Mouse (Mus musculus) forebrain, embryonic 16.5 days (tissue): ENCODE measurements around the gene Togaram2. TPM values are rescaled to one million over a fixed set of nuclear protein-coding genes. Genes with fewer than 3 reads are reported as not detected.
A peak's percentile ranks its signal among the peaks of the same experiment; 100 is the strongest.
"Not testable (repeated sequence)": the region's sequence is repeated elsewhere in the genome, so short reads cannot be mapped to it uniquely, and the experiment has no call there.

Experiments used
- ATAC-seq: fragments of 200-750 bp; cut with Nextera tagmentation; 2 replicates; pipeline ENCODE4 v1.8.0; 2017; ENCODE audit warnings: mild to moderate bottlenecking, moderate library complexity
- H3K27ac ChIP-seq: fragments of 300-500 bp; sonication (generic); 2 replicates; pipeline ENCODE4 v1.5.1; 2014; ENCODE audit warnings: low read length, control low read depth
- H3K27me3 ChIP-seq: fragments of 300-500 bp; sonication (generic); replicated peaks from 2 replicates; pipeline ENCODE4 v1.6.1; 2014; ENCODE audit warnings: low read length; ENCODE audit not compliant: control insufficient read depth, insufficient read depth
- H3K36me3 ChIP-seq: fragments of 300-500 bp; sonication (generic); 2 replicates; pipeline ENCODE4 v1.6.1; 2014; ENCODE audit not compliant: control insufficient read depth, insufficient read depth
- H3K4me1 ChIP-seq: fragments of 300-500 bp; sonication (generic); replicated peaks from 2 replicates; pipeline ENCODE4 v1.6.1; 2014; ENCODE audit warnings: low read length; ENCODE audit not compliant: control insufficient read depth, insufficient read depth
- H3K4me2 ChIP-seq: fragments of 300-500 bp; sonication (generic); 2 replicates; pipeline ENCODE4 v1.6.1; 2014; ENCODE audit warnings: mild to moderate bottlenecking, low read length, control low read depth
- H3K4me3 ChIP-seq: fragments of 300-500 bp; sonication (generic); replicated peaks from 2 replicates; pipeline ENCODE4 v1.5.1; 2014; ENCODE audit warnings: mild to moderate bottlenecking, low read length, control low read depth
- H3K9ac ChIP-seq: fragments of 300-500 bp; sonication (generic); replicated peaks from 2 replicates; pipeline ENCODE4 v1.6.1; 2014; ENCODE audit warnings: low read depth, low read length, control low read depth
- H3K9me3 ChIP-seq: fragments of 300-500 bp; sonication (generic); 2 replicates; pipeline ENCODE4 v1.6.1; 2016; ENCODE audit warnings: low read length; ENCODE audit not compliant: control insufficient read depth
- WGBS: fragments of 180-500 bp; shearing (Covaris S2); extraction: QIAGEN DNeasy Blood & Tissue Kit; methylation state at CpG from one replicate; pipeline ENCODE4 v1.1.7; 2014; 5-methylcytosine and 5-hydroxymethylcytosine counted together
- polyA plus RNA-seq: library from polyadenylated mRNA; unstranded; fragments of >200 nt; fragmentation: Nextera tagmentation; extraction: Ambion mirVana; gene quantifications from 2 replicates; pipeline ENCODE4 v1.2.1, GENCODE M21; 2015

Gene Togaram2
- polyA plus RNA-seq, 1 experiment from 2014 or later: 0.54 TPM

- Histone ChIP-seq H3K9me3 (no peaks in the 10 kb centered on the region), H3K4me3 (no peak overlapping the region), H3K36me3 (no peaks in the 10 kb centered on the region), H3K4me1 (peaks cover 9% of the 10 kb centered on the region), H3K27me3 (no peaks in the 10 kb centered on the region), H3K9ac (no peak overlapping the region), H3K27ac (no peak overlapping the region), H3K4me2 (no peak overlapping the region)
- no peak for ATAC-seq
- 90% methylated on average over 3 of the region's 3 CpGs for WGBS
These were observed 69.1 kb downstream of the Togaram2 start for GRCm38 (mm10) chr17:71742156-71742555.

GRCm38 (mm10) chr17:71742935-71743334, 69.9 kb downstream of the Togaram2 start:
- Histone ChIP-seq H3K4me3 (no peak overlapping the region), H3K9me3 (no peaks in the 10 kb centered on the region), H3K4me1 (peaks cover 9% of the 10 kb centered on the region), H3K4me2 (no peak overlapping the region), H3K27ac (no peak overlapping the region), H3K9ac (no peak overlapping the region), H3K36me3 (no peaks in the 10 kb centered on the region), H3K27me3 (no peaks in the 10 kb centered on the region)
- no peak for ATAC-seq
- WGBS: 3% methylated on average over 5 of the region's 5 CpGs

GRCm38 (mm10) chr17:71746114-71746513, 73.1 kb downstream of the Togaram2 start:
- ATAC-seq: no peak
- 67% methylated on average over 9 of the region's 9 CpGs for WGBS
- H3K4me1 ChIP-seq: peaks cover 9% of the 10 kb centered on the region
- no peaks in the 10 kb centered on the region for H3K27me3 ChIP-seq
- H3K36me3 ChIP-seq: no peaks in the 10 kb centered on the region
- H3K9ac ChIP-seq: no peak overlapping the region
- no peak overlapping the region for H3K4me2 ChIP-seq
- no peaks in the 10 kb centered on the region for H3K9me3 ChIP-seq
- no peak overlapping the region for H3K27ac ChIP-seq
- H3K4me3 ChIP-seq: no peak overlapping the region

GRCm38 (mm10) chr17:71747561-71747960, 74.5 kb downstream of the Togaram2 start:
- 65% methylated on average over 8 of the region's 8 CpGs for WGBS
- Histone ChIP-seq H3K4me2 (no peak overlapping the region), H3K4me3 (no peak overlapping the region), H3K27me3 (no peaks in the 10 kb centered on the region), H3K4me1 (peaks cover 9% of the 10 kb centered on the region), H3K9me3 (no peaks in the 10 kb centered on the region), H3K36me3 (no peaks in the 10 kb centered on the region), H3K27ac (no peak overlapping the region), H3K9ac (no peak overlapping the region)
- peak; percentile 30; the same call in 1 of the 2 replicates for ATAC-seq

- Histone ChIP-seq H3K9ac (no peak overlapping the region), H3K4me3 (no peak overlapping the region), H3K9me3 (no peaks in the 10 kb centered on the region), H3K27me3 (no peaks in the 10 kb centered on the region), H3K4me2 (no peak overlapping the region), H3K36me3 (no peaks in the 10 kb centered on the region), H3K27ac (no peak overlapping the region), H3K4me1 (peaks cover 9% of the 10 kb centered on the region)
- WGBS: 88% methylated on average over 9 of the region's 9 CpGs
- no peak for ATAC-seq
These were observed 76.6 kb downstream of the Togaram2 start for GRCm38 (mm10) chr17:71749616-71750168.

GRCm38 (mm10) chr17:71752831-71753230, 79.8 kb downstream of the Togaram2 start, which contains the start of gene Pcare:
Gene Pcare (minus strand): TSS chr17:71752894.
- no peaks in the 10 kb centered on the region for H3K4me1 ChIP-seq
- no peak within 1 kb of the TSS for H3K27ac ChIP-seq
- no peaks in the 10 kb centered on the region for H3K36me3 ChIP-seq
- no peaks in the 10 kb centered on the region for H3K27me3 ChIP-seq
- no peak within 1 kb of the TSS for H3K4me3 ChIP-seq
- no peak for ATAC-seq
- H3K4me2 ChIP-seq: no peak within 1 kb of the TSS
- H3K9me3 ChIP-seq: no peaks in the 10 kb centered on the region
- H3K9ac ChIP-seq: no peak within 1 kb of the TSS
- 54% methylated on average over 10 of the region's 10 CpGs for WGBS

GRCm38 (mm10) chr17:71760536-71760935, 87.5 kb downstream of the Togaram2 start:
- 77% methylated on average over 7 of the region's 7 CpGs for WGBS
- H3K4me1 ChIP-seq: no peaks in the 10 kb centered on the region
- no peaks in the 10 kb centered on the region for H3K36me3 ChIP-seq

GRCm38 (mm10) chr17:71768173-71768572, 95.1 kb downstream of the Togaram2 start, which contains the start of gene Clip4:
Gene Clip4 (plus strand): TSS chr17:71768473.
- H3K27ac ChIP-seq, H3K4me3 ChIP-seq, H3K27me3 ChIP-seq, H3K36me3 ChIP-seq, H3K4me1 ChIP-seq, ATAC-seq, H3K4me2 ChIP-seq, H3K9ac ChIP-seq, H3K9me3 ChIP-seq: not testable (repeated sequence)
- WGBS: 87% methylated on average over 1 of the region's 1 CpGs

More at GRCm38 (mm10) chr17:71760536-71760935, 87.5 kb downstream of the Togaram2 start:
- H3K27ac ChIP-seq: no peak overlapping the region
- no peak overlapping the region for H3K9ac ChIP-seq
- ATAC-seq: no peak
- H3K27me3 ChIP-seq: no peaks in the 10 kb centered on the region
- H3K4me2 ChIP-seq: no peak overlapping the region
- H3K9me3 ChIP-seq: no peaks in the 10 kb centered on the region
- no peak overlapping the region for H3K4me3 ChIP-seq

GRCm38 (mm10) chr17:71769564-71769963, 96.5 kb downstream of the Togaram2 start:
- no peaks in the 10 kb centered on the region for H3K27me3 ChIP-seq
- no peak overlapping the region for H3K27ac ChIP-seq
- no peak overlapping the region; the same call in 1 of the 2 replicates for H3K4me2 ChIP-seq
- H3K9me3 ChIP-seq: no peaks in the 10 kb centered on the region
- ATAC-seq: peak; percentile 55; the same call in 1 of the 2 replicates
- no peaks in the 10 kb centered on the region for H3K4me1 ChIP-seq
- 3% methylated on average over 6 of the region's 6 CpGs for WGBS
- no peaks in the 10 kb centered on the region for H3K36me3 ChIP-seq
- H3K4me3 ChIP-seq: no peak overlapping the region
- no peak overlapping the region for H3K9ac ChIP-seq

GRCm38 (mm10) chr17:71770696-71771095, 97.6 kb downstream of the Togaram2 start:
- Histone ChIP-seq H3K9me3 (no peaks in the 10 kb centered on the region), H3K9ac (no peak overlapping the region), H3K27me3 (no peaks in the 10 kb centered on the region), H3K27ac (no peak overlapping the region), H3K4me3 (no peak overlapping the region), H3K4me2 (no peak overlapping the region), H3K36me3 (no peaks in the 10 kb centered on the region), H3K4me1 (no peaks in the 10 kb centered on the region)
- WGBS: 80% methylated on average over 3 of the region's 3 CpGs
- no peak for ATAC-seq
